Mouse (Mus musculus): ENCODE results near the gene Shpk. TPM values are rescaled to one million over a fixed set of nuclear protein-coding genes. Genes with fewer than 3 reads are reported as not detected.

The Shpk gene
- polyA plus RNA-seq, 2 experiments: 1.5 to 2.0 TPM

DNA sequence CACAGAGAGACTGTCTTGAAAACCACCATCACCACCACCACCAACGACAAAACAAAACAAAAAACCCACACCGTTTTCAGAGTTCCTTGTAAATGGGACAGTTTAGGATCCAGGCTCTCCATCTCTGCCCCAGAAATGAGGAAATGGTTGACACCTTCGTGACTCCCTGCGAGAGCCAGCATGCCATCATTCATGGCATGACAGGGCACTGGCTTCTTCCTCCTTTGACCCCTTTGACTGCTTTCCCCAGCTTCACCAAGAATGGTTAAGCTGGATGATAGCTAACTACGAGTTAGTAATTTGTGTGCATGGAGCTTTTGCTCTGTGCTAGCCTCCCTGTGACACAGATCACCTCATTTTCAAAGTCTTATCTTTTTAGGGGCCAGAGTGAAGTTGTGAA lies 37.0 kb upstream of the Shpk start:
- Histone ChIP-seq H3K4me3 (ENCODE audit: insufficient read depth in 1 of 2, low read depth in 2 of 2, low read length in 2 of 2) (no peak overlapping the region), H3K36me3 (replicated peaks; ENCODE audit: control insufficient read depth, insufficient read depth, low read depth) (no peaks in the 10 kb centered on the region), H3K9me3 (ENCODE audit: control insufficient read depth, low read length) (no peaks in the 10 kb centered on the region), H3K4me1 (replicated peaks; ENCODE audit: control insufficient read depth in 2 of 2, insufficient read depth in 2 of 2, low read length in 1 of 2) (peaks cover 0 to 2% of the 10 kb centered on the region in 2 experiments; a peak in 1 of 4 replicates), H3K27ac (no peak overlapping the region), H3K9ac (replicated peaks) (no peak overlapping the region), H3K27me3 (ENCODE audit: control insufficient read depth, insufficient read depth, low read length) (peaks cover 19% of the 10 kb centered on the region), H3K4me2 (ENCODE audit: low read depth) (no peak overlapping the region)
- TF ChIP-seq CTCF (IDR thresholded peaks at IDR 0.05; ENCODE audit: low read depth) (no peak), EP300 (IDR thresholded peaks at IDR 0.05; ENCODE audit: low read depth) (no peak)
- WGBS (ENCODE audit: insufficient replicate concordance): 17% methylated on average over 5 of the region's 5 CpGs
- ATAC-seq (ENCODE audit: insufficient read depth) (no peak), DNase-seq (ENCODE audit: low read depth in 3 of 3, low spot score in 3 of 3) (no peak)

DNA sequence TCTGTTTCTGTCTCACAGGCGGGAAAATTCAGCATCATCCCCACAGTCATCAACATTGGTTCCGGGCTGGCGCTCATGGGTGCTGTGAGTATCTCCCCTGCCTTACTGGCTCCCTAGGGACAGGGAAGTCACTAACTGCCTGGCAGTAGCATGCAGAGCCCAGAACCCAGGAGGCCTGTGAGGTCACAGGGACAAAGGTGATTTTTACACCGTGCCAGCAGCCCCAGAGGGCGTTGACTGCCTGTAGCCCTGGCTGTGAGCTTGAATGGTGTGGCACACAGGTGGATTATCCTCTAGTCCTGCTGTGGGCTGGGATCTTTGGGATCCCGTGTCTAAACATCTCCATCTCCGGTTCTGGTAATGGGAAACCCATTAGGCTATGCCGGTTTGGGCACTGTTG lies 31.2 kb upstream of the Shpk start:
- DNase-seq (ENCODE audit: low read depth in 3 of 3, low spot score in 3 of 3) (no peak), ATAC-seq (ENCODE audit: insufficient read depth) (no peak)
- TF ChIP-seq CTCF (IDR thresholded peaks at IDR 0.05; ENCODE audit: low read depth): no peak
- TF ChIP-seq EP300 (IDR thresholded peaks at IDR 0.05; ENCODE audit: low read depth): no peak

DNA sequence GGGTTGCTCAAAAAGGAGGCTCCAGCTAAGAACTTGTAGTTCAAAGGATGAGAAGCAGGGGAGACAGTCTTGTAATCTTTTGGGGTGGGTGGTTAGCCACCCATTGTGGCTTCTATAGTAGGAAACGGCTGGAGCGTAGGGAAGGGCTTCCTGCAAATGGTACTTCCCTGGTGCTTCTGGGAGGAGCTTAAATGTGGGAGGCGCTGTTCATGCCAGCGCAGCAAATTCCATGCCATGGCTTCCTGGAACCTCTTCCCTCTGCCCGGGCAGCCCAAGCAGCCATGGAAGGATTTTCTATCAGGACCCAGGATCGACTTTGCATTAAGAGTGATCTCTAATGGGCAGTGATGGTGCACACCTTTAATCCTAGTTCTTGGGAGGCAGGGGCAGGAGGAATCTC lies 30.7 kb upstream of the Shpk start:
- no peak for DNase-seq (ENCODE audit: low read depth in 3 of 3, low spot score in 3 of 3)
- Histone ChIP-seq H3K36me3 (replicated peaks; ENCODE audit: control insufficient read depth, insufficient read depth, low read depth) (no peaks in the 10 kb centered on the region), H3K27me3 (ENCODE audit: control insufficient read depth, insufficient read depth, low read length) (no peaks in the 10 kb centered on the region), H3K4me1 (replicated peaks; ENCODE audit: control insufficient read depth in 2 of 2, insufficient read depth in 2 of 2, low read length in 1 of 2) (peaks cover 0 to 2% of the 10 kb centered on the region in 2 experiments; a peak in 1 of 4 replicates), H3K4me3 (ENCODE audit: insufficient read depth in 1 of 2, low read depth in 2 of 2, low read length in 2 of 2) (no peak overlapping the region), H3K4me2 (ENCODE audit: low read depth) (no peak overlapping the region), H3K27ac (no peak overlapping the region), H3K9me3 (ENCODE audit: control insufficient read depth, low read length) (no peaks in the 10 kb centered on the region), H3K9ac (replicated peaks) (no peak overlapping the region)
- ATAC-seq (ENCODE audit: insufficient read depth): no peak
- 75% methylated on average over 6 of the region's 6 CpGs for WGBS (ENCODE audit: insufficient replicate concordance)
- TF ChIP-seq EP300 (IDR thresholded peaks at IDR 0.05; ENCODE audit: low read depth) (no peak), CTCF (IDR thresholded peaks at IDR 0.05; ENCODE audit: low read depth) (no peak)

More for the DNA sequence above, 31.2 kb upstream of the Shpk start:
- Histone ChIP-seq H3K27ac (no peak overlapping the region), H3K27me3 (ENCODE audit: control insufficient read depth, insufficient read depth, low read length) (no peaks in the 10 kb centered on the region), H3K4me3 (ENCODE audit: insufficient read depth in 1 of 2, low read depth in 2 of 2, low read length in 2 of 2) (no peak overlapping the region), H3K9ac (replicated peaks) (no peak overlapping the region), H3K36me3 (replicated peaks; ENCODE audit: control insufficient read depth, insufficient read depth, low read depth) (no peaks in the 10 kb centered on the region), H3K9me3 (ENCODE audit: control insufficient read depth, low read length) (no peaks in the 10 kb centered on the region), H3K4me2 (ENCODE audit: low read depth) (no peak overlapping the region), H3K4me1 (replicated peaks; ENCODE audit: control insufficient read depth in 2 of 2, insufficient read depth in 2 of 2, low read length in 1 of 2) (peaks cover 0 to 2% of the 10 kb centered on the region in 2 experiments; a peak in 1 of 4 replicates)
- WGBS (ENCODE audit: insufficient replicate concordance): 73% methylated on average over 8 of the region's 8 CpGs

DNA sequence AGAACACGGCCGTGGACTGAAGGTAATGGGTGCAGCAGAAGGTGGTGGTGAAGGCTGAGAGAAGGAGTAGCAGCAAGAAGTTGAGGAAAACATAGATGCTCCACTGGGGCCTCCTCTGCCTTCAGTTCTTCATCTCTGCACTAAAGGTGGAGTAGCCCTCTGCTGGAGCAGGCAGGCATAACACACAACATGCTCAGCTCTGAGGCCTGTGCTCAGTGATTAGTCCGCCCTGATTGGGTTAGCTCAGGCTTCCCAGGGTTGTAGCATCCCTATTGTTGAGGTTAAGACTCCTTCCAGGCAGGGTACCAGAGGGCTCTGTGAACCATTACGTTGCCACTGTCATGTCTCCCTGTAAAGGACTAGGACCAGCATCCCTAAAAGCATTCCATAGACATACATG lies 30.0 kb upstream of the Shpk start:
- Histone ChIP-seq H3K9me3 (ENCODE audit: control insufficient read depth, low read length) (no peaks in the 10 kb centered on the region), H3K4me2 (ENCODE audit: low read depth) (no peak overlapping the region), H3K4me1 (replicated peaks; ENCODE audit: control insufficient read depth in 2 of 2, insufficient read depth in 2 of 2, low read length in 1 of 2) (peaks cover 0 to 2% of the 10 kb centered on the region in 2 experiments; a peak in 1 of 4 replicates), H3K4me3 (ENCODE audit: insufficient read depth in 1 of 2, low read depth in 2 of 2, low read length in 2 of 2) (no peak overlapping the region), H3K27me3 (ENCODE audit: control insufficient read depth, insufficient read depth, low read length) (no peaks in the 10 kb centered on the region), H3K36me3 (replicated peaks; ENCODE audit: control insufficient read depth, insufficient read depth, low read depth) (peaks cover 2% of the 10 kb centered on the region; the same call in 1 of the 2 replicates), H3K9ac (replicated peaks) (no peak overlapping the region), H3K27ac (no peak overlapping the region)
- TF ChIP-seq EP300 (IDR thresholded peaks at IDR 0.05; ENCODE audit: low read depth): no peak
- TF ChIP-seq CTCF (IDR thresholded peaks at IDR 0.05; ENCODE audit: low read depth): peak; percentile 87
- 37% methylated on average over 4 of the region's 4 CpGs for WGBS (ENCODE audit: insufficient replicate concordance)
- ATAC-seq (ENCODE audit: insufficient read depth): peak; percentile 40; the same call in 1 of the 2 replicates
- peak; percentile 37 to 40 (median 37) for DNase-seq (ENCODE audit: low read depth in 3 of 3, low spot score in 3 of 3)

DNA sequence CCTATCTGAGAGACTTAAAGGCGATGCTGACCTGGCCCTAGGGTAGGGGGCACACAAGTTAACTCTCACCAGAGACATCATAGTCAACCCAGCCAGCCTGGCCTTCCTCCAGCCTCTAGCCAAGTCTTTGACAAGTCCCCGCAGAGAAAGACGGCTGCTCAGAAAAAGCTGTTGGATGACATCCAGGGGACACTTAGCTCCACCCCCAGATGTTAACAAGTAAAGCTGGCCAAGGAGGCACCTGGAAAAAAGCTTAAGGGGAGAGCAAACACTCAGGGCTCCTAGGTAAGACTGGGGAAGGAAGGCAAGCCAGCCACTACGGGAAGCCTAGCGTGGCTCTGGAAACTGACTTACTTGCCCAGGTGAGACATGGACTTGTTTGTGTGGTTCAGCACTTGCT lies 27.1 kb upstream of the Shpk start:
- no peak overlapping the region for H3K4me3 ChIP-seq (ENCODE audit: insufficient read depth in 1 of 2, low read depth in 2 of 2, low read length in 2 of 2)
- no peak overlapping the region for H3K4me2 ChIP-seq (ENCODE audit: low read depth)
- TF ChIP-seq EP300 (IDR thresholded peaks at IDR 0.05; ENCODE audit: low read depth) (no peak), CTCF (IDR thresholded peaks at IDR 0.05; ENCODE audit: low read depth) (no peak)
- H3K4me1 ChIP-seq (replicated peaks; ENCODE audit: control insufficient read depth in 2 of 2, insufficient read depth in 2 of 2, low read length in 1 of 2): peaks cover 5 to 6% of the 10 kb centered on the region in 2 experiments; a peak in 2 of 4 replicates
- WGBS (ENCODE audit: insufficient replicate concordance): 69% methylated on average over 5 of the region's 5 CpGs
- H3K9ac ChIP-seq (replicated peaks): no peak overlapping the region
- H3K27ac ChIP-seq: no peak overlapping the region
- no peak for DNase-seq (ENCODE audit: low read depth in 3 of 3, low spot score in 3 of 3)
- H3K27me3 ChIP-seq (ENCODE audit: control insufficient read depth, insufficient read depth, low read length): no peaks in the 10 kb centered on the region
- no peak for ATAC-seq (ENCODE audit: insufficient read depth)
- no peaks in the 10 kb centered on the region for H3K9me3 ChIP-seq (ENCODE audit: control insufficient read depth, low read length)
- peaks cover 2% of the 10 kb centered on the region; the same call in 1 of the 2 replicates for H3K36me3 ChIP-seq (replicated peaks; ENCODE audit: control insufficient read depth, insufficient read depth, low read depth)

Measured in liver, embryonic 14.5 days (tissue).